Mouse (Mus musculus): ENCODE results near the gene Sim2. TPM values are rescaled to one million over a fixed set of nuclear protein-coding genes. Genes with fewer than 3 reads are reported as not detected.

Gene Sim2
- polyA plus RNA-seq, 1 experiment from 2014 or later, result 0.58 TPM

Small RNAs within 50 kb of the gene (microRNA-seq; reads per million reads assigned to microRNA genes)
- not detected for gene Gm23062

Other genes starting within 250 kb of the Sim2 start
- 78.0 and 79.4 TPM in 2 replicates for gene Chaf1b, start 201.0 kb upstream of the Sim2 start, polyA plus RNA-seq (2015; fragmentation: Nextera tagmentation; extraction: Ambion mirVana)
- gene Cldn14, start 76.1 kb upstream of the Sim2 start, polyA plus RNA-seq (2015; fragmentation: Nextera tagmentation; extraction: Ambion mirVana), result not detected in 2 replicates
- gene Hlcs, start 228.6 kb downstream of the Sim2 start, polyA plus RNA-seq (2015; fragmentation: Nextera tagmentation; extraction: Ambion mirVana), result 10.0 and 10.5 TPM in 2 replicates
- gene Ripply3, start 243.5 kb downstream of the Sim2 start, polyA plus RNA-seq (2015; fragmentation: Nextera tagmentation; extraction: Ambion mirVana), result 2.1 and 3.2 TPM in 2 replicates

All from embryonic facial prominence, embryonic 13.5 days (tissue).